Mouse (Mus musculus) bone marrow macrophage, adult 2 months (primary cell): ENCODE measurements around the gene 4930402F06Rik.

Experiments
- CTCF ChIP-seq: IDR thresholded peaks from 2 replicates; pipeline ENCODE4 v1.5.1; 2012; ENCODE audit warnings: low read depth, mild to moderate bottlenecking, low read length, moderate library complexity
- POLR2A ChIP-seq: IDR thresholded peaks from 2 replicates; pipeline ENCODE4 v1.6.1; 2012; ENCODE audit warnings: mild to moderate bottlenecking, low read depth, low read length, borderline replicate concordance

- TF ChIP-seq CTCF (no peak), POLR2A (no peak)
Observed at GRCm38 (mm10) chr2:35416473-35416872, 19.5 kb upstream of the 4930402F06Rik start.
